Mouse (Mus musculus) left cerebral cortex, adult 9 months (tissue): ENCODE results near the gene Rnf25.

Experiments
- DNase-seq, 2 experiments: peaks; one replicate each; pipeline ENCODE4 v3.0.0; 2022; ENCODE audit warnings: low spot score in 2 of 2

The Rnf25 gene

DNA sequence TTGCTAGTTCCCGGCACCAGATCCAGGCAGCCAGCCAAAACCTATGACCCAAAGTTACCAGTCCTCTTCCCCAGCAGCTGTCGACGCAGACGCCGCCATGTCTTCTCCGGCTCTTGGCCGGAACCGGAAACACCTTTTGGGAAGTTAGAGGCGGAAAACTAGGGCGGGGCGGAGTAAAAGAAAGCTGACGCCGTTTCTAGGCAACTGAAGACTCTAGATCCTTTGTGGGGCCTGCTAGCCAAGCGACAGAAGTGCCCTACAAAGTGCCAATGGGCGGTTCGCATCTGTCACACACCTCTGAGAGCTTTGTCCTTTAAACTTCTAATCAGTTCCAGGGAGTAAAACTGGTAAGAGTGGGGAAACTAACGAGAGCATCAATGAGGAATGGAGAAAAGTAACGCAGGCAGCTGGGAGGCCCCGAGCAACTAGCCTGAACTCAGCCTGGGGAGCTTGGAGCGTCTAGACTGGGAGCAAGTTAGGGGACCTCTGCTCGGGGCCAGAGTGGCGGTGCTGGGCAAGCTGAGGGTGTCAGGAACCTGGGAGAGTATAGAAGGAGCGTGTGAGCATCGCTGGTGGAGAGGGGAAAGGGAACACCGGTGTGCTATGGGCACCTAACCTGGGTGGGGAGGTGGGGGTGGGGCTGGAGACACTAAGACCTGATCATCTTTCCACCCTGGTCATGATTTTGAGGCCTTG, at the start of gene Rnf25, which contains the start of gene Stk36:
Gene Rnf25 (minus strand): TSS at position 131 of the 696 bp plus-strand sequence.
Gene Stk36 (plus strand): TSS at position 179 of the 696 bp plus-strand sequence.
- DNase-seq, result peak; percentile 56 to 89

DNA sequence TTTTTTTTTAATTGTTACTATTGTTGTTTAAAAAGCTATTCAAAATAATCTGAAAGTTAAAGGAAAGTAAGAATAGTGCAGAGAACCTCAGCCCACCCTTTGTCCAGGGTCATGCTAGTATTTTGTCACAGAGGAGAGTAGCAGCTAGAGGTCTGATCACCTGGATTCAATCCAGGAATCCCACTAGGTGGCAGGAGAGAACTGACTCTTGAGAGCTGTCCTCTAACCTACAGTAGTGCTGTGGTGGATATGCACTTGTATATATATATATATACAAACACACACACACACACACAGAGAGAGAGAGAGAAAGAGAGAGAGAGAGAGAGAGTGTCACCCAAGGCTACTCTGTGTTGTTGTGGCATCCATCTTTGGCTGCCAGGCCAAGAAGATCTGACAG, 42.7 kb upstream of the Rnf25 start:
- DNase-seq, result no peak

GRCm38 (mm10) chr1:74643524-74643923, 42.3 kb upstream of the Rnf25 start:
- DNase-seq, result no peak

DNA sequence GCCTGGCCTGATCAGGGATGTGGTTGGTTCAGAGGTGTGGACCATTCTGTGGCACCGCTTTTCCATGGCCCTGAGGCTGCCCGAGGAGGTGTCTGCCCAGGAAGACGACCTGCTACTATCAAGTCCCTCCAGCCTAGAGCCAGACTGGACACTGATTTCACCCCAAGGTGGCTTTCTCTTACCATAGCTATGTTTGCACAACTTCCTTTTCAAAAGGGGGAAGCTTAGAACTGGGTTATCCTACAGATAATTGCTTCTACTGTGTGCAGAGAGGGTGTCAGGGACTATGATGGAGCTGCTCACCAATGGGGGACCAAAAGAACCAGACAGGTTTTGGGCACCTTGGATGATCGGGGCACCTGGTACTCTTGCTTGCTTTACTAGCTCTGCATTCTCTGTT, 31.5 kb upstream of the Rnf25 start:
- no peak for DNase-seq

GRCm38 (mm10) chr1:74628001-74628400, 26.8 kb upstream of the Rnf25 start:
- no peak for DNase-seq

DNA sequence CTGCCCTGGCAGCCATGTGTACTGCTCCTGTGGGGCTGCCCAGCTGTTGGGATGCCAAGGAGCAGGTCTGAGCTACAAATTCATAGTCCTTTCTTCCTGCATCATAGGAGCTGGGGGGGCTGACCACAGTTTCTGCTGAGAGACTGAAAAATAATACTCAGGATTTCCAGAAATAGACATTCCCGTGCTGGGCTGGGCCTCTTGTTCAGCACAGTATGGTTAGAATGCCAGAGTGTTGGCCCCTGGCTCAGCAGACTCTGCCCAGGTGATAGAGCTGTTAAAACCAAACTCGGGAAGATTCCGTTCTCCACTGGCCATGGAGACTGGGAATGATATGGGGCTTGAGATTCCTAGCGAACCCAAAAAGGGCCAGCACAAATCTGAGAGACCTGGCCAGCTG, 24.9 kb upstream of the Rnf25 start:
- DNase-seq, result no peak

DNA sequence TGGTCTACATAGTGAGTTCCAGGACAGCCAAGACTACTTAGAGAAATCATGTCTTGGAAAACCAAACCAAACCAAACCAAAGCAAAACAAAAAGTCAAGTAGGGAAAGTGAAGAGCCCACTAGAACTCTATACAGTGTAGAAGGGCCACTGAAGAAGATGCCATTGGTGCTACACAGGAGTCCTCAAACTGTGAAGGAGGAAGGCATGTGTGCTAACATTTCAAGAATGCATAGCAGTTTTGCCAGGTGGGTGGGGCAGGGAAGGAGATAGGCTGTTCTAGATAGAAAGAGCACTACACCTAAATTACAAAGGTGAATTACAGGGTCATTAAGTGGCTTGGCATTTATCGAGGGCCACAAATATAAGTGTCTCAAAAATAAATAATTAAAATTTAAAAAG, 23.0 kb upstream of the Rnf25 start:
- DNase-seq, result no peak

DNA sequence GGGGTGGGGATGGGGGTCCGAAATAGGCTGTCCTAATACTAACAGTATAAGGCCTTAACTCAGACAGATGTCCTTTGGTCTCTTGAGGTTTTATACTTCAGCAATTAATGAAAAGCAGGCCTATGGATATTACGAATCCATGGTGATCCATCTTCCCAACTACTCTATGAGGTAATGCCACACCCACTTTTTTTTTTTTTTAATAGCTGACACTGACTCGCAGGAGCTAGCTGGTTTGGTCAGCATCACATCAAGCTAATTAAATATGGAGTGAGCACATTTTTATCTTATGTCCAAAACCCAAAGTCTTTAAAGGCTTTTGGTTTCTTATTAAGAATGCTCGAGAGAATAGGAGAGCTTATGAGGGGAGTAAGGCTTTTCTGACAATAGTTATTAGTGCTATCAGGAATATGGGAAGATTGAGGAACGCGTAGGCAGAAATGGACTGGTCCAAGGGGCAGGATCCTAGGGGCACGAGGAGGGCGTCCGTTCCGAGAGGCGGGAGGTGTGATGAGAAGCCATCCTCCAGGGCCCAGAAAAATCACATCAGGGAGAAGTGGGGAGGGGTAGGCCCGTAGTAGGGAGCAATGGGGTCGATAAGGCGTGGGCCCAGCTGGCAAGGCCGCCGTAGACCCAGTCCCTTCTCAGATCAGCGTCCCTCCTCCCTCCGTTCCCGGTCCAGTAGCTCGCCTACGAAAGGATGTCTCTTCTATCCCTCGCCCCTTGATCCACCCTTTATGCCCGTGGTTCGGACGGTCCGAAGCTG, 513 bp downstream of the Rnf25 start:
- no peak for DNase-seq

GRCm38 (mm10) chr1:74594434-74594833, 6.8 kb downstream of the Rnf25 start:
- no peak for DNase-seq

GRCm38 (mm10) chr1:74587773-74588445, 13.3 kb downstream of the Rnf25 start, which contains the start of the genes Zfp142 and Bcs1l:
Gene Zfp142, minus strand, starts transcription at chr1:74588246.
Gene Bcs1l, plus strand, starts transcription at chr1:74588289.
- peak; percentile 98 to 99 for DNase-seq

DNA sequence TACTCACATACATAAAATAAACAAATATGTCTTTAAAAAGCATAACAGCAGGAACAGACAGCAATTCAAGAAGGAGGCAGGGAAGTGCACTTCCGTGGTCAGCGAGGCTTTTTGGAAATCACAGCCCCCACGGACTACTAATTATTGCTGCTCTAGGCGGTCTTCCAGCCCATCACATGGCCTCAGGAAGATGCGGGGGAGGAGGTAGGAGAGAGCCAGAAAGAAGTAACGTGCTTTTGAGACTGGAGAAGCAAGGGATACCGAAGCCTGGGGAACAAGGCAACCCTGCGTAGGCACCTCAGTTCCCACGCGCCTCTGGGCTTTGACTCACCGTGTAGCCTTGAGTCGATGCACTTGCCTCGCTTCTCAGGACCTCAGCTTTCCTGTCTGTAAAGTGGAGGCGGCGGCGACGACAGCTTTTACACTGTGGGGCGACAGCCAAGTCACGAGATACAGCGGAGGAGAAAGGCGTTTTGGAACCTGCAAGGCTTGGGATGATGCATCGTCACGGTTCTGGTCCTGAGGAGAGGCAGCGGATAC, 13.9 kb downstream of the Rnf25 start:
- DNase-seq, result peak in 1 of 2 experiments; percentile 86

- DNase-seq, result no peak
Measured at GRCm38 (mm10) chr1:74584616-74585398, 16.4 kb downstream of the Rnf25 start.

- no peak for DNase-seq
Measured at GRCm38 (mm10) chr1:74582621-74583020, 18.6 kb downstream of the Rnf25 start.

DNA sequence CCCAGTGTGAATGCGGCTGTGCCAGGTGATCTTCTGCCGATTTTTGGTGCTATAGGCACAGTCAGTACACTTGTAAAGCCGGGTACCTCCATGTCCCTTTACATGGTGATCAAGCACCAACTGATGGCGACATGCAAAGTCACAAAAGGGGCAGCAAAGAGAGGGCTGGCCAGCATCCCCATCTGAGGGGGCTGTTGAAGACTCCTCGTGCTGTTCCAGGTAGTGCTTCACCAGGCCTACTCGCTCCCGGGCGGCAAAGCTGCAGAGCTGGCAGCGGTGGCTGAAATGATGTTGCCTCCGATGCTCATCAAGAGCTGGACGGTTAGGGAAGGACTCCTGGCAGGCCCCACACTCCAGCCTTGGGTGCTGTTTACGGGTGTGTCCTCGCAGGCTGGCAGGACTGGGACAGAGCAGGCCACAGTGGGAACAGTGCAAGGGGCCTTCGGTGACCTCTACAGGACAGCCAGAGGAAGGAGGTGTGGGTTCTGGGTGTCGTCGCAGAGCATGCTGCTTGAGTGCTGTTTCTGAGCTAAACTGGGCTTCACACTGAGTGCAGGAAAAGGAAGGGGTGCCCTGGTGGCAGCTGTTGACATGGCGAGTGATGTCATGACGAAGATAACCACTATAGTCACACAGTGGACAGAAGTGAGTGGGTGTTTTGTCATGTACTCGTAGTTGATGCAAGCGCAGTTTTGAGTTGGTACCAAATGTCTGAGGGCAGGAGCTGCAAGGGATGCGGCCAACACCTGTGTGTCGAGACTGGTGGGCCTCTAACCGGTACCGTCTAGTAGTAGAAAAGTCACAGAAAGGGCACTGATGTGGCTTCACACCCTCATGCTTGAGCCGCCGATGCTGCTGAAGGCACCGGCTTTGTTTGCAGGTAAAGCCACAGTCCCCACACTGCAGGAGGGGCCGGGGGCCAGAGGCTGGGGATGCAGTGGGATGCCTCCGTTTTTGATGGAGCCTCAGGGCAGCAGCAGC, 31.2 kb downstream of the Rnf25 start:
- DNase-seq, result no peak

- no peak for DNase-seq
Measured at GRCm38 (mm10) chr1:74565834-74566233, 35.4 kb downstream of the Rnf25 start.

- DNase-seq, result no peak
Measured at GRCm38 (mm10) chr1:74559061-74559460, 42.1 kb downstream of the Rnf25 start.

DNA sequence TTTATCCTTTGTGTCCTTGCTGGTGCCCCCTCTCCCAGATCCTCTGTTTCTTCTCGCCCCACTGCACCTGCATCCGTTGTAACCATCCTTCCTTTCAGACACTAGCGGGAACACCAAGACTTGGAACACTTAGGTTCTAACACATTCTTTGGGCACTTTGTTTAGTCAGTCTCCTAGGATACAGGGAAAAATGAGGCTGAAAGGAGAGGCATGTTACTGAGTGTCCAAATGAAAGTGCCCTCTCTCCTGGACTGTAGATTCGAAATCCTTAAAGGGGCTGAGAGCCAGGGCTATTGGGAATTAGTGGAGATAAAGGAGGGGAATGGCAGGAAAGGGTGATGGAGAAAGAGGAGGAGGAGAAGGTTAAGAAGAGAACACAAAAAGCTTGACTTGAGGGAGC, 57.0 kb downstream of the Rnf25 start, which contains the start of gene Usp37:
Gene Usp37 (minus strand): TSS at position 101 of the 400 bp plus-strand sequence.
- DNase-seq, result no peak
